Mouse (Mus musculus) kidney, adult 11 months (tissue): ENCODE results near the gene Cd38.

Experiments used
- DNase-seq: peaks from one replicate; pipeline ENCODE4 v3.0.0; 2022

Cd38 gene

DNA sequence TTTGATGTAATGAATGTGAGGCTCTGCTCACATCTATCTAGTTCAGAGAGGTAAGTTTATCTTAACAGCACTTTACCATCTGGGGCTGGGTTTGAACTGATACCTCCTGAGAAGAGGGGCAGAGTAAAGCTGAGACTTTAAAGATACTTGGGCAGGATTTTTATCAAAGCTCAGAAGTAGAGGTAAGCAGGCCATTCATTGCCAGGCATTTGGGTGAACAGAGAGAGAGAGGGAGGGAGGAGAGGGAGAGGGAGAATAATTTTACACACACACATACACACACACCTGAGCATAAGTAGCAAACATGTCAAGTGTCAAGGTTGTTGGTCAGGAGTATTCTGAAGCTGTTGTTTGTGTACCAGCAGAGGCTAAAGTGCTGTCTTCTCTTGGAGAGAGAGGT, at the start of gene Cd38:
TSS of gene Cd38 (plus strand) at position 301 of the 400 bp plus-strand sequence.
- DNase-seq: no peak

DNA sequence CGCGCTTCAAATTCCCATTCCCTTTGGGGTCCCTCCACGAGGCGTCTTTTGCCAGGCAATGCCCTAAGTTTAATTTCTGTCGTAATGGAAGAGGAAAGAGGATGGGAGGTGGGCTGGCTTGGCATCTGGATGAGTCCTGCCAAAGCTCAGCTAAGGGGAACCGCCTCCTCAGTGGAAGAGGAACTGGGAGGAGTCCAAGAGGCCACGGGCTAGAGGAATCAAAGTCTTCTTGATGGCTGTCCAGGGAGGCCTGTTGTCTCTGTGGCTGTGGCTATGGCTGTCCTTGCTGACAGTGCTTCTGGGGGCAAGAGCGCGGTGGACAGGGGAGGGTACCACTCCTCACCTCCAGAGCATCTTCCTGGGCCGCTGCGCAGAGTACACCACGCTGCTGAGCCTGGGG, 49.7 kb upstream of the Cd38 start, which contains the start of gene Bst1:
TSS of gene Bst1 (plus strand) at position 191 of the 400 bp plus-strand sequence.
- no peak for DNase-seq

DNA sequence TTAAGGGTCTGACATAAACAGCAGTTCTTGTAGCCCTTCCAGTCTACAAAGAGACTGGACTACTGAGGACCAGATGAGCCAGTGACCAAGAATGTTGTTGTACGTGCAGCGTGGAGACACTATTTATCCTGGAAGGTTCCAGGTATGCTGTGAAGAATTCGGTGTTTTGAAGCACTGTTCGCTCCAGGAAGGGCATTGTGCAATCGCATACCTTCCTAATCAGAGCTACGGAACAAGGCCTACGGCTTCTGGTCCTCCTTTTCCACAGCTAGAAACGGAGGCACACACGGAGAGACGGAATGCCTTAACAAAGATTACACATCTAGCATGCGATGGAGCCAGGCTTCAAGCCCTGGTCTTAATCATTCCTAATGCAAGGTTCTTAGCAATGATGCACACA, 47.6 kb upstream of the Cd38 start:
- DNase-seq: no peak

DNA sequence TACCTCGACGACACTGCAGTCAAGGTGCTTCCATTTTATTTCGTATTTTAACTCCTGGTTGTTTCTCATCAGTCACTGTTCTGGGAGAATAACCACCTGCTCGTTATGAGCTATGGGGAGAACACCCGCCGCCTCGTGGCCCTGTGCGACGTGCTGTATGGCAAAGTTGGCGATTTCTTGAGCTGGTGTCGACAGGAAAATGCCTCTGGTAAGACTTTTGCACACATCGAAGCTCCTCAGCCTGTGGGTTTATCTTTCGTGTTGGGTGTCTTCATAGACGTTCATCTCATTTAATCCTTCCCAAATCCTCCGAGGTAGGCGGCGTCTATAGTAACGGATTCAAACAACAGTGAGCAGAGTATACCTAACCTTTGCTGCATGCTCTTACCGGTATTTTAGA, 46.8 kb upstream of the Cd38 start, which contains the start of gene Fbxl5:
TSS of gene Fbxl5 (minus strand) at position 101 of the 400 bp plus-strand sequence.
- DNase-seq: no peak

DNA sequence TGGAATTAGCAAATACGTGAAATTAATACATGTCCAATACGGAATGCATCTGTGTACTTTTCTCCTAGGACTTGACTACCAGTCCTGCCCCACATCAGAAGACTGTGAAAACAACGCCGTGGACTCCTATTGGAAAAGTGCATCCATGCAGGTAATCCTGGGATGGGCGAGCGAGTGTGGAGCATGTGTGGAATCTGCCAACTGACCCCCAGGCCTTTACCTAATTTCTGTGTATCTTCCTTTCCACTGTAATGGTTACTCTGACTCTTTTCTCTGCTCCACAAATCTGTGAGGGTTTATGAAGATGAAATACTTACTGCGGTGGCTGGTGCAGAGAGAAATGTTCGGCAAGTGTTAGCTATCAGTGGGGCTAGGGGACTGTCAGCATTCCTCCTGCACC, 46.2 kb upstream of the Cd38 start:
- DNase-seq: no peak

DNA sequence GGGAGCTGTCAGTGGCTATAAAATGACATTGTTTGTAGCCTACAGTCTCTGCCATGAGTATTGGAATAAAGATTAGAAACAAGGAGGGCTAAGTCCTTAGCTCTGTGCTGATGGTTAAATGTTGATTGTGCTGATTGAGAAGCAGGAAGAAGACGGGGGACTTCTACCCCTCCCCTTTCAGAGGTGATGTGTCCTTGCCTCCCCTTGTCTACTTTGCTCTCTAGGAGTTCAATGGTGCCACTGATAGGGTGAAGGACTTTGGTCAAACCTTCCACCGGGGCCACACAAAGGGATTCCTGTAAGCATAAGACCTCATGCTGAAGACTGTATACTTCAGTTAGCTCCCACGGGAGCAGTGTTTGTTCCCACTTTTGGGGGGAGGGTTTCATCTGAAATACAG, 45.5 kb upstream of the Cd38 start:
- no peak for DNase-seq

DNA sequence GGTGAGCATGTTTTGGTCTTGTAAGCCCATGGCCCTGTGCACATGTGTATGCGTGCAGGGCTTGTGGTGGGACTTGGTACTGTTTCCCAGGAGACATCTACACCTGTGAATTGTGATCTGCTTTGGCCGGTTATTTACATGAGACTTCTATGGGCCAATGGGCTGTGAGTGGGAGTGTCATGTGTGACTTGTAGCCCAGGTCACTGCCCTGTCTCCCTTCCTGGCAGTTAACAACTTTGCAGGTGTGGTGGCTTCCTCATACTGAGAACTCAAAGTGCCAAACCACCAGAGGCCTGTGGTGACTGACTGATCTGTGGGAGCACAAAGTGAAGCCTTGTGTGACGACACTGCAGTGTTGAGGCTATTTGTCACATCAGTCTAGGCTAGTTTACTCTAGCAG, 43.8 kb upstream of the Cd38 start:
- DNase-seq: no peak

DNA sequence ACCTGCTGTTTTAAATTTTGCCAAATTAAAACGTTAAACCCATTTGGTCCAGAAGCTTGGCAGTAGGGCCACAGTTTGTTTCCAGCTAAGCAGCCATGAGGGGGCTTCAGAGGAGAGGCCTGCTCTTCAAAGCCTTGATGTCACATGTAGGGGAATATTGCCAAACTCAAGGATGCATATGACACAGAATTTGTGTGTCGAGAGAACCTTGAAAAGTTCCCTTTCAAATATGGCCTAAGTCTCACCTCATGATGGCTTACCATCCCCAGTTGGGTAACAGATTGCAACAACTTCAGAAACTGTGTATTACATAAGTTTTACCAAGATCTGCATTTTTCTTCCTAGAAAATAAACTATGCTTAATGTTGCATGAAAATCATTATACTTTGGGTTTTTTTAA, 41.5 kb upstream of the Cd38 start:
- DNase-seq: no peak

DNA sequence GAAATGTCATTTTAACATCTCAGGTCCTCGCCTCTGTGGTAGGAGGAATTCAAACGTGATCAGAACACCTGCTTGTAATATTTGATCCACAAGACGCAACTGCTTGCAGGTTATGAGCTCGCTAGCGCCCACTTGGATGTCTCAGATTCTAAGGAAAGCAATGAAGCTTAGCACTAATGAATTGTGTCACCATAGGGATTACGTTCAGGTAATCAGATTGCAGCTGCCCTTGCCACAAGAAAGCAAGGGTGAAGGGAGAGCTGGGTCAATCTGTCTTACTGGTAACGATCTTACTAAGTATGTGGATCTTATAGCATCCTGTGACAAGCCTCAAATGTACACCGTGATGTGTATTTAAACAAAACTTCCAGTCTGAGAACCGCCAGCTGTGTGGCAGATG, 41.0 kb upstream of the Cd38 start:
- DNase-seq: no peak

DNA sequence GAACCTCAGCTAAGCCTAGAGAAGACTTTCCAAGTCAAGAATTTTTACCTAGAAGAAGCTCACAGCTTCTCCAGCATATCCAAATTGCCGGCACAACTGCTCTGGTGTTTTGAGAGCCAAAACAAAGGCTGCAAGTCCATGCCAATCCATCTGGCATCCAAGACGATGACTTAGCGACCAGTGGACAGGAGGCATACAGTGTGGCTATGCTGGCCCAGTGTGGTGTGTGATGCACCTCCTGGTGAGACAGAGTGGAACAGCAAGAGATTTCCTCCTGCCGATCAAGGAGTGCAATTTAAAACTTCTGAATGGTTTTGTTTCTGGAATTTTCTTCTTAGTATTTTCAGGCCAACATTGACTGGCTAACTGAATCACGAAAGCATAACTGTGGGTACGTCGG, 31.8 kb upstream of the Cd38 start:
- DNase-seq: no peak

DNA sequence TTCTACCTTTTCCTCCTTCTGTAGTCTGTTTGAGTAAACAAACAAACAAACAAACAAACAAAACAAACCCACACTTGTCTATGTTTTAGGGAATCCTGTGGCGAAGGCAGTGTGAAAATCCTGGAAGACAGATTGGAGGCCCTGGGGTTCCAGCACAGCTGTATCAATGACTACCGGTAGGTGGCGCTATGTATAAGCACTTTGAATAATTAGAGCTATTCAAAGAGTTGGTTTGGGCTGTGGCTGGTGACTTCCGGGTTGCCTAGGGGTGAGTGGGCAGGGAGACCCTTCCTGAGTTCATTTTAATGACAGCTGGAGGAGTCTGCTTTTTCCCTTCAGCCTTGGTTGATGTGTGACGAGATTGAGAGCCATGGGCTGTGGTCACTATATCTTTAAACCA, 31.0 kb upstream of the Cd38 start:
- DNase-seq: peak; percentile 18

DNA sequence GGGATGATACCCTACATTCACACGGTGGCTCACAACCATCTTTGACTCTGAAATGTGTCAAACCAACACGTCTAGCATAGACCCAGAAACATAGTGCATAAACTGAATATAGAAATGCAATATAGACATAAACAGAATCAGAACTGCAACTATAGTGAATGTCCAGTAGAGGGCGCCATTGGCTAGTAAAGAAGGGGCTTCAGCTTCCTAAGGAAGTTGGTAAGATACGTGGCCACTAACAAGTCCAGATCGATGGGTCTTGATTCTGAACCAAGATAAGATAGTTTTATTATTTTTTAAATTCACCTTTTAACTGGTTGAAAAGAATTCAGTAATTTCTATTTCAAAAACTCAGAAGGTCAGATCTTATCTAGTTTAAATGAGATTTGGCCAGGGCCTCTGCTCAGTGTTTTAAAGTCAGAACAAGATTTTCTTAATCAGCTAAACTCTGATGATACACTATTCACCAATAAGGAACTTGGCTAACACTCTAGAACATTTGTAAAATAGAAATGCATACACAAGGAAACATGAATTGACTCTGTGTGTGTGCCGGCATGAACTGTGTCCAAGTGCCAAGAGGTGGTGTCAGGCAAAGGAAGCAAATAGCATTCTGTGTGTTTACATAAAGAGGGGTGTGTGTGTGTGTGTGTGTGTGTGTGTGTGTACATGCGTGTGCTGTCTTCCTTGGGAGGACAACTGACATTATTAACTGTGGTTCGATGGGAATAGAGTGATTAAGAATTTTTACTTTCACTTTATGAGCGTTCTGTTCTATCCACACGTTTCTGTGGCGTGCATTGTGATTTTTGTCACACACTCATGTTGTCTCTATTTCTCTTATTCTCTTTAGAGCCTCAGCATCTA, 27.0 kb upstream of the Cd38 start:
- no peak for DNase-seq

DNA sequence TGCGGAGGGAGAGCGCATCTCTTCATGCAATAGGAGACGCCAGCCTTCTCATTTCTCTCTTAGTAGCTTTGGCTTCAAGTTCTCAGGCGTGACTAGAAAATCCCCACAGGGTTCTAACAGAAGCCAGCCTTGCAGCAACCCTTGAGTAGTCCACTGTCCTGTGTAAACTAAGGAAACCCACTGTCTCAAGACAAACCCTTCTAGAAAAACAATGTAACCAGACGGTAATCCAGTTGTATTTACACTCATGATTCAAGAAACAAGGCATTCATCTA, 26.4 kb upstream of the Cd38 start:
- DNase-seq: no peak

DNA sequence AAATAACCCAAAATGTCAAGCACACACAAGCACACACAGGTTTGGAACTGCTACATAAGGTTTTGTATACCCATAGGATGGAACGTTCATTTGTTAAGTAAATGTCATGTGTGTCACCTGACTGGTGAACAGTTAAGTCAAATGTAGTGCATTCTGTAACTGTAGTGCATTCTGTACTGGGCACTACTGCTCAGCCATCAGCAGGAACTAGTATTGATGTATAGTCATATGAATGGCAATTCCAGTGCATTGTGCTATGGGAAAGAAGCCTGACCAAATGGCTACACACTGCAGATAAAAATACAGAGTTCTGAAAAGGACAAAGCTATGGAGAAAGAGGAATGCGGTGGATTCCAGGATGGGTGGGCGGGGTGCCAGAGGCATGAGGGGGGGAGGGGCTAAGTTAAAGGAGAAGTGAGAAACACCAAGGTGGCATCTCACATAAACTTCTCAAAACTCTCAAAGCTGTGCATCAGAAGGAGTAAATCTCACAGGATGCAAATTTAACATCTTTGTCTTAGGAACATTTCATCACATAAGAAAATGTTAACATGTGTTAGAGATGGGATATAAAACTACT, 25.7 kb upstream of the Cd38 start:
- no peak for DNase-seq

DNA sequence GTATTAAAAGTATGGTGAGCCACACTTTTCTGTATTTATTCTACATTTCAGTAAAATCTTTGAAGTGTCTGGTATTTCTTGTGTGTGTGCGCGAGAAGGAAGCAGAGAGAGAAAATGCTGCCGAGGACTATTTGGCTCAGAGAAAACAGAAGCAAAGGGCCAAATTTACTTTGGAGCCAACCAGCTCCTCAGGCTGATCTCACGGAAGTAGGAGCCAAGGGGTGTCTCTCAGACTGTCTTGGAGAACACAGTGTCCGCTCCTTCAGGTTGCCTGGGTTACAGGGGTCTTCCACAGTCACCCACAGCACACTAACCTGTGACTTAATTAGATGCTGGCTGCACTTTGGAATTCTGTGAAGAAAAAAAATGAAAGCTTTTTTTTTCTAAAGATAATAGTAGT, 23.3 kb upstream of the Cd38 start:
- no peak for DNase-seq

DNA sequence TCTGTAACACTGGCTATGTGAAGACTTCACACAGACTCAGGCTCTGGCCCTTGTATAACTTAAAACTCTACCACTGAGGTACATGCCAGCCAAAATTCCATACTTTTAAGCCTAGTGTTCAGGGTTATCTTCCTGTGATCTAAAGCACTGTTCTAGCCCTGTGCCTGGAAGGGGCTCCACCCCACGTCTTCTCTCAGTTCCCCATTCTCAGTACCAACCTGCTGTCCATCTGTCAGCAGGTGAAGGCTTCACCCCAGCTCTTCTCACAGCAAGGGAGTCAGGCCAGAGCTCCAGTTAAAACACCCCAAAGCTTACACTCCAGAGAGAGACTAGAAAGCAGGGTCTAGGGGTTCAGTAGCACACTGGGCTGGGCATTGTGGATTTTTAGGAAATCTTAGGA, 22.7 kb upstream of the Cd38 start:
- DNase-seq: no peak

DNA sequence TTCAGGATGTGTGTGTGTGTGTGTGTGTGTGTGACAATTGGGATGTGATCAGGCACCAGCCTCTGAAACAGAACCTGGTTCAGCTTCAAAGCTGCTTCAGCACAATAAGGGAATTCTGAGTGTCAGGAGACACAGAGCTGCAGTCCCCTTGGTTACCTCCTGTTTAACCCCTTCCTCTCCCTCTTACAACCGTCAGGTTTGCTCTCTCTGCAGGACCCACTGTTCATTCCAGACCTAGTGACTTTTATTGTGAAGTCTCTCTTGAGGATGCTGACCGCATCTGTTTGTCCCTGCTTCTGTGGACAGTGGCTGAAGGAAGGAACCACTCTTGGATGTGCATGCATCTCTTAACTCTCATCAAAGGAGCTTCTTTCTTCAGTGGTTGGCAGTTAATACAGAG, 22.1 kb upstream of the Cd38 start:
- no peak for DNase-seq

DNA sequence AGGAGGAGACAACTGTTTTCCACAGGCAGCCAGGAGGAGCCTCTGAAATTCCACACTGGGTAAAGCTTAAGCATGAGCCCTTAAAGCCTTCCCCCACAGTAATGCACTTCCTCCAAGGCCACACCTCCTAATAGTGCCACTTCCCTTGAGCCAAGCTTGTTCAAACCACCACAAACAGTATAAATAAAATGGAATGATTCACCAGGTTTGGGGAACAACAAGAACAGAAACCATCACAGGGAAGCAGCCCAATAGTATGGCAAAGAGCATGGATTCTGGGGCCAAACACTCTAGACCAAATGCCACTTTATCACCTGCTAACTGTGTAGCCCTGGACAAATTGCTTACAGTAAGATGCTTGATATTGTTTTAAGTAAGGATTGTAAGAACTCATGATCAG, 20.8 kb upstream of the Cd38 start:
- no peak for DNase-seq

DNA sequence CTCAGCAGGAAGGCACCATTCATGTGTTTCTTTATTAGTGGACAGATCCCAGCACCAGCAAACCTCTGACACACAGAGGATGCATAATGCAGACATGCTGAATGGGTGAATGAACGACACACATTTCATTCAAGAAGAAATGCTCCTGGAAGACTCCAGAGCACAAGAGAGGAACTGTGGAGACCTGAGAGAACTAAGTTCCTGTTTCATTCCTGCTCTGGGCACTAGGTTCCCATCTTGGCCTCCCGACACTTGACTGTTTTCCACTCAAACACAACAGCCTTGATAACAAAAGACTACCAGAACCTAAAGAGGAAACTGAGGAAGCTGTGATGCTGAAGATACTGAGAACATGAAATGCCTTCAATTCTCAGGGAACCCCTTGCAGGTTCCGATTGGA, 20.1 kb upstream of the Cd38 start:
- DNase-seq: no peak

DNA sequence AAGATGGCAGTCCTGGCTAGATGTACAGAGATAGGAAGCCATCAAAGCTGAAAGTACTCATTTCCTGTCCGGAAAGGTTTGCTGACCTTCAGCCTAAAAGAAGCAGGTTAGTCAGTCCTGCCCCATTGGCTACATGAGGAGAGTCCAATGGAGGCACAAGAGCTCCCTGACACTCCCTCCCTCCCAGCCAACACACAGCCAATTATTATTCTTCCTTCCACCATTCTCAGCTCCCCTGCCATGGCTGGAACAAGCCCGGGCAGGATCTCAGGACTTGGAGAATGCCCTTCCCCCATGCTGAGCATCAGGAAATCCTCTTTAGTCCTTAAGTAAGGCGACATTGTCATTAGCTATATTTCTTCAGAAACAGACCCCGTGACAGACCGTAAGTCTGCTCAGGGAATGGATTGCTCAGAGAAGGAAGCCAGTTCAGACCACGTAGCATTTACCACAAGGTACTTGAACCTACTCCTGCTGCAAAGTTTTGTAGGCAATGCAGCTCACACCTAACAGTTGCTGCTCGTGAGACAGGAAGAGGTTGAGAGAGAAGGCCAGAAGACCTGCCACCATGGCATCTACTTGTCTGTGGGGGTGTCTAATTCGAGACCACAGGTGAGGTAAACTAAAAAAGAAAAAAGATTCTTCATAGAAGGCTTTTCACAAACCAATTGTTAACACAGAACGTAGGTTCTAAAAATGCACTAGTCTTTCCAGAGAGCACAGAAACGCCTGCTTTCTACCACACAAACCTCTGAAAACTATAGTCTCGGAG, 15.1 kb upstream of the Cd38 start:
- DNase-seq: no peak

DNA sequence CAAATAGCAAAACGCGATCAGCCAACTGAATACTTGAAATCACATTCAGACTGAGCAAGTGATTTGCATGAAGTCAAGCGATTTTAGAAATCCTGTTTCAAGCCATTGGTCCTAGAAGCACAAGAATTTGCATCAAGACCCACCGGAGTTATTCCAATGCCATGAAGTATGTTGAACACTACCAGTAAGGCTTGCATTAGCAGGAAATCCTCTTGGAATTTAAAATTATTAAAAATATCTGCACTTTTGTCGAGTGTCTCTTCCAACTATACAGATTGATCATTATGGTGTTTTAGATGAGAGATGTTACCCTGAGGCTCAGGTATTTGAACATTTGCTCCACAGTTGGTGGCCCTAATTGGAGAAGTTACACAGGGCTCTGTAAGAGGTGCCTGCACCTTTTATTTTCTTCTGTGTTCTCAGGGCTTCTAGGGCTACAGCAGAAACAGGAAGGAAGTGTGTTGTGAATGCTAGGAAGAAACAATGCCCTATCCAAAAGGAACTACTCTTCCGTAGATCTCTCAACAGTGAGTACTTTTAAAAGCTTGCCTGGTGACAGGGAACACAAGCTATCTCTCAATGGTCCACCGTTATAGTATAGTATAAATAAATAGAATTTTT, 14.4 kb upstream of the Cd38 start:
- no peak for DNase-seq

DNA sequence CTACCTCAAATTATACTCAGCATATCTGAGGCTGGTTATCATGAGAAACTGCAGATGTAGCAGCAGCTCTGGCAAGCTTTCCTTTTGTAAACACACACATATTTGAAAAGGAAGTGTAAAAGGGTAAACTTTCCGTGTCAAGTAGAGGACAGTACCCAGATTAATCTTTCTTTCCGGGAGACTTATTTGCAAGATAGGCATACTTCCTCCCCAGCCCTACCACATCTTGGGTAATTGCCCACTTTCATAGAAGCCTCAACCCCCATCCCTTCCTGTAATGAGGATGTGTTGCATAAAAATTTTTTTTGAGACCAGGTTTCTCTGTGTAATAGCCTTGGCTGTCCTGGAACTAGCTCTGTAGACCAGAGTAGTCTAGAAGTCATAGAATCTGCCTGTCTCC, 12.6 kb upstream of the Cd38 start:
- DNase-seq: peak; percentile 36

DNA sequence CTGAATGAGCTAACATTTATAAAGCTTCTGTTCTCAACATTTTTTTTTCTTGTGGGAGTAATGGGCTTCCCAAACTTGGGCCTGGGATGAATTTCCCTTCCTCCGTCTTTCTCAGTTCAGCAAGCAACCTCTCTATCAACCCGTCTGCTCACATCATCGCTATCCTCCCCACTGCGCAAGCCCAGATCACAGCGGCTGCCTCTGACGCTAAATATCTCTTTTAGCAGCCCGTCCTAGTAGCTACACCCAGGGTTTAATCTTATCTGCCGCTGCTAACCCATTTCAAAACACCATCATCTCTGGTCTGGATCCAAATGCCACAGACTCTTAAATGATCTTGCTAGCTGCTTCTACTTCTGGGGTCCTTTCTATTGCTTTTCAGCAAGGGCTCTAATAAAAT, 8.7 kb upstream of the Cd38 start:
- DNase-seq: no peak

DNA sequence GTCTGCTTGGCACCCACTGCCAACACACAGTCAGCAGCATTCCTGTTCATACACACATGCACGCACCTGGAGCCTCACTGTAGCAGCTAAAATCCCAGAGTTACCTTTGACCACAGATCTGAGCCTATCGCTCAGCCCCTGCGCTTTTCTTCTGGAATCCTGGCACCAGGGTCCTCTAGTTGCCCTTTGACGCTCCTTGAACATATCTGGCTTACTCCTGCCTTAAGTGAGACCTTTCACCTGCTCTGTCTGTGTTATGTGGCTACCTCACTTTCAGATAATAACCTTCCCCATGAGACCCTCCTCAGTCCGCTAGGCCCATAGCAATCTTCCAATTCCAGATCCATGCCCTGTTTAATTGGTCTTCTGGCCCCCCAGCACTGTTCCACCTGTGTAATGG, 8.3 kb upstream of the Cd38 start:
- DNase-seq: no peak
